14 mouse cellular contexts compared by ENCODE assay signal in the genomic region with DNA sequence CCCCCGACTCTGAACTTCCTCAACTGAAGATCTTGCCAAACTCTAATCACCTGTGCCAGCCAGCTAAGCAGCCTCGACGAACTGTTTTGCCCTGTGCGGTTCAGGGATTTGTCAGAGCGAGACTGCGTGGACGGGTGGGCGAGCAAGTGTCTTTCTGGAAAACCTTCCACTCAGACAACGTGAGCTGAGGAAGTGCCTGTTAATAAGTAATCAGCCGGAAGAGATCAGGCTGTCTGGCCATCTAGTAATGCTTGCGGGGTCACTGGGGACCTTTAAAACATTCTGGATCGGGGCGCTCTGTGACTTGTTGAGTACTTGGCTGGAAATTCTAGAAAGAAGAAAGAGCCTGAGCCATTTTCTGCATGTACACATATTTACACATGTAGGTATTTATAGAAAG.
DNase-seq lines count a peak whose midpoint lies in the region; ATAC-seq lines count a peak whose summit lies in the region.
"Had no signal": no experiment of that assay in that cellular context is flagged by ENCODE, and none has a peak within 500 bp of the region (broad histone marks: within the 10 kb centered on the region; RNA-seq: fewer than 3 reads in every experiment).

No protein-coding gene starts in this region.

- 58% methylated on average over 13 of the region's 13 CpGs for WGBS in heart, embryonic 12.5 days
- 59% methylated on average over 13 of the region's 13 CpGs for WGBS in midbrain, embryonic 12.5 days
- WGBS in midbrain, embryonic 11.5 days, result 68% methylated on average over 13 of the region's 13 CpGs
- 32% methylated on average over 13 of the region's 13 CpGs for WGBS in kidney, embryonic 15.5 days

- H3K27ac ChIP-seq in heart, embryonic 12.5 days (ENCODE audit: poor library complexity, severe bottlenecking), result peak overlapping the region; percentile 76
- H3K27ac ChIP-seq in midbrain, embryonic 12.5 days (replicated peaks), result peak overlapping the region; percentile 52
- H3K27ac ChIP-seq in midbrain, embryonic 11.5 days (ENCODE audit: low read depth, low read length), result no peak overlapping the region
- H3K27ac ChIP-seq in kidney, embryonic 15.5 days, result no peak overlapping the region
- H3K27ac ChIP-seq: layer of hippocampus, adult 2 months had no signal

- peaks cover 78% of the 10 kb centered on the region for H3K4me1 ChIP-seq in heart, embryonic 12.5 days (replicated peaks)
- peaks cover 40% of the 10 kb centered on the region for H3K4me1 ChIP-seq in midbrain, embryonic 12.5 days
- H3K4me1 ChIP-seq in midbrain, embryonic 11.5 days (ENCODE audit: control insufficient read depth, insufficient read depth, low read length), result peaks cover 27% of the 10 kb centered on the region
- peaks cover 58% of the 10 kb centered on the region for H3K4me1 ChIP-seq in kidney, embryonic 15.5 days

- no peak overlapping the region for H3K9ac ChIP-seq in heart, embryonic 12.5 days
- no peak overlapping the region for H3K9ac ChIP-seq in midbrain, embryonic 12.5 days (replicated peaks)
- H3K9ac ChIP-seq in midbrain, embryonic 11.5 days (ENCODE audit: low read length), result no peak overlapping the region
- H3K9ac ChIP-seq in kidney, embryonic 15.5 days, result no peak overlapping the region

- intact Hi-C loops in heart, postnatal 14 days (cut with DNase I), result no loop called here

- peak overlapping the region; percentile 37; the same call in 1 of the 2 replicates for H3K4me2 ChIP-seq in heart, embryonic 12.5 days
- no peak overlapping the region for H3K4me2 ChIP-seq in midbrain, embryonic 12.5 days (replicated peaks)
- H3K4me2 ChIP-seq in midbrain, embryonic 11.5 days, result no peak overlapping the region
- peak overlapping the region; percentile 35 for H3K4me2 ChIP-seq in kidney, embryonic 15.5 days

- DNase-seq in heart, postnatal 14 days, result no peak
- DNase-seq in midbrain, embryonic 11.5 days (ENCODE audit: low spot score, missing footprints), result no peak
- DNase-seq in retina, embryonic 14.5 days (ENCODE audit: low spot score), result peak; percentile 47
- DNase-seq in frontal cortex, postnatal 14 days (ENCODE audit: low spot score in 2 of 2), result no peak
- DNase-seq in layer of hippocampus, postnatal 36 days, result no peak
- DNase-seq: cerebellum, adult 2 months; gastrocnemius, postnatal 10 days; lung, postnatal 10 days; right cerebral cortex, postnatal 25 days had no signal

- H3K36me3 ChIP-seq in heart, embryonic 12.5 days, result no peaks in the 10 kb centered on the region
- H3K36me3 ChIP-seq in midbrain, embryonic 12.5 days, result no peaks in the 10 kb centered on the region
- H3K36me3 ChIP-seq in midbrain, embryonic 11.5 days (ENCODE audit: control insufficient read depth, insufficient read depth, low read length), result no peaks in the 10 kb centered on the region
- no peaks in the 10 kb centered on the region for H3K36me3 ChIP-seq in kidney, embryonic 15.5 days

- ATAC-seq in heart, embryonic 12.5 days (ENCODE audit: insufficient number of reproducible peaks, low FRiP score), result no peak
- no peak for ATAC-seq in midbrain, embryonic 12.5 days (ENCODE audit: low FRiP score, low read depth)
- no peak for ATAC-seq in midbrain, embryonic 11.5 days (ENCODE audit: low FRiP score)
- no peak for ATAC-seq in kidney, embryonic 15.5 days (replicated peaks; ENCODE audit: low FRiP score)

- H3K27me3 ChIP-seq in heart, embryonic 12.5 days (replicated peaks), result no peaks in the 10 kb centered on the region
- H3K27me3 ChIP-seq in midbrain, embryonic 12.5 days, result no peaks in the 10 kb centered on the region; the same call in 1 of the 2 replicates
- H3K27me3 ChIP-seq in midbrain, embryonic 11.5 days (ENCODE audit: control insufficient read depth, insufficient read depth, low read length), result no peaks in the 10 kb centered on the region
- 0 out of 2 replicates have a peak, but pooled peaks cover 4% of the 10 kb centered on the region for H3K27me3 ChIP-seq in kidney, embryonic 15.5 days
- H3K27me3 ChIP-seq: CH12.LX had no signal

- H3K4me3 ChIP-seq in heart, embryonic 12.5 days, result no peak overlapping the region
- H3K4me3 ChIP-seq in midbrain, embryonic 12.5 days, result no peak overlapping the region
- H3K4me3 ChIP-seq in midbrain, embryonic 11.5 days (ENCODE audit: low read depth, low read length), result no peak overlapping the region
- no peak overlapping the region for H3K4me3 ChIP-seq in kidney, embryonic 15.5 days (replicated peaks)
- H3K4me3 ChIP-seq: layer of hippocampus, adult 2 months had no signal

- no peaks in the 10 kb centered on the region for H3K9me3 ChIP-seq in heart, embryonic 12.5 days (replicated peaks)
- no peaks in the 10 kb centered on the region for H3K9me3 ChIP-seq in midbrain, embryonic 12.5 days
- H3K9me3 ChIP-seq in midbrain, embryonic 11.5 days (ENCODE audit: control insufficient read depth, low read length), result no peaks in the 10 kb centered on the region
- H3K9me3 ChIP-seq in kidney, embryonic 15.5 days (replicated peaks), result no peaks in the 10 kb centered on the region

Comparison
In these comparisons a context has a peak if more than half of its experiments do, and no peak if none do; other contexts are left out.
1. H3K27ac ChIP-seq: peak in heart, embryonic 12.5 days (single experiment) and midbrain, embryonic 12.5 days (single experiment); none in midbrain, embryonic 11.5 days (single experiment) and kidney, embryonic 15.5 days (single experiment).
2. H3K4me2 ChIP-seq: peak in heart, embryonic 12.5 days (single experiment) and kidney, embryonic 15.5 days (single experiment); none in midbrain, embryonic 12.5 days (single experiment) and midbrain, embryonic 11.5 days (single experiment).